Mouse (Mus musculus): Measurements from ENCODE around the gene Ppp1r12a.

DNA sequence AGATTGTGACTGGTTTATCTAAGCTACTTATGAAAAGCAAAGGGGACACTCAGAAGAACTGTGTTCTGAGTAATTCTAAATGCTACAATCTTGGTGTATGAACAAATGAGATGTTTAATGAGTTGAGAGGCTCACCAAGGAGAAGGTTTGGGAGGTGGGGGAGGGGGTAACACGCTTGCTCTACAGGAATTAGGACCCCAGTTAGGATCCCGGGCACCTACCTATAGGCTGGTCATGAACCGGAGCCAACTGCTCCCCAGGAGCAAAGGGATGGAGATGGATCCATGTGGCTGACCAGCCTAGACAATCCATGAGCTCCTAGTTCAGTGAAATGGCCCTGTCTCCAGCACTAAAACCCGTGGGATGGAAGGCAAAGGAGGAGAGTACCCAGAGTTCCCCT is 130.7 kb downstream of the Ppp1r12a start:
- no peak for TF ChIP-seq HCFC1 (IDR thresholded peaks at IDR 0.05; ENCODE audit: borderline replicate concordance, insufficient read depth, low read length)
- TF ChIP-seq CHD2 (IDR thresholded peaks at IDR 0.05; ENCODE audit: low read depth, low read length): no peak
- TF ChIP-seq MAFK (IDR thresholded peaks at IDR 0.05; ENCODE audit: insufficient read depth, low read depth, low read length): no peak
- no peak for TF ChIP-seq ZNF384 (IDR thresholded peaks at IDR 0.05; ENCODE audit: low read depth, low read length)
